Mouse (Mus musculus) NIH3T3 (cell line): ENCODE data around the gene Cenps.
"Not testable (repeated sequence)": the region's sequence is repeated elsewhere in the genome, so short reads cannot be mapped to it uniquely, and the experiment has no call there.

Experiments
- DNase-seq: peaks from one replicate; pipeline ENCODE4 v3.0.0-alpha.2; 2012; ENCODE audit warnings: low read depth

Cenps gene

GRCm38 (mm10) chr4:149123432-149123831, 14.0 kb downstream of the Cenps start:
- no peak for DNase-seq

GRCm38 (mm10) chr4:149119978-149120562, 17.4 kb downstream of the Cenps start:
- DNase-seq = not testable (repeated sequence)

- peak; percentile 88 for DNase-seq
Observed at GRCm38 (mm10) chr4:149103875-149104561, 33.4 kb downstream of the Cenps start, which contains the start of gene Dffa. Gene Dffa, plus strand, starts transcription at chr4:149104146.

- DNase-seq = peak; percentile 77
Observed at GRCm38 (mm10) chr4:149101456-149101855, 36.0 kb downstream of the Cenps start.

GRCm38 (mm10) chr4:149100449-149100848, 37.0 kb downstream of the Cenps start:
- not testable (repeated sequence) for DNase-seq

GRCm38 (mm10) chr4:149099369-149100017, 37.9 kb downstream of the Cenps start, which contains the start of gene Pex14:
Gene Pex14, minus strand, starts transcription at chr4:149099876.
- DNase-seq = peak; percentile 89

GRCm38 (mm10) chr4:149098571-149098970, 38.9 kb downstream of the Cenps start:
- no peak for DNase-seq

- DNase-seq = no peak
Observed at GRCm38 (mm10) chr4:149097956-149098355, 39.5 kb downstream of the Cenps start.

GRCm38 (mm10) chr4:149091364-149091763, 46.1 kb downstream of the Cenps start:
- no peak for DNase-seq

- no peak for DNase-seq
Observed at GRCm38 (mm10) chr4:149085381-149085780, 52.0 kb downstream of the Cenps start.

- no peak for DNase-seq
Observed at GRCm38 (mm10) chr4:149081528-149081927, 55.9 kb downstream of the Cenps start.

- no peak for DNase-seq
Observed at GRCm38 (mm10) chr4:149080111-149080510, 57.3 kb downstream of the Cenps start.

- DNase-seq = no peak
Observed at GRCm38 (mm10) chr4:149079629-149080028, 57.8 kb downstream of the Cenps start.

GRCm38 (mm10) chr4:149078261-149078660, 59.2 kb downstream of the Cenps start:
- DNase-seq = peak; percentile 51
